Mouse (Mus musculus) G1E-ER4 (cell line): Measurements from ENCODE around the gene Dennd4a. TPM values are rescaled to one million over a fixed set of nuclear protein-coding genes. Genes with fewer than 3 reads are reported as not detected.

ENCODE experiments used
- GATA1 ChIP-seq: IDR thresholded peaks from one replicate; pipeline ENCODE4 v1.8.0; 2012; ENCODE audit warnings: low read length, inconsistent platforms
- polyA plus RNA-seq: library from polyadenylated mRNA; stranded (reverse); fragments of >175 nt; gene quantifications from 2 replicates; pipeline ENCODE4 v1.2.3, GENCODE M21; 2012

Dennd4a gene
- polyA plus RNA-seq, 1 experiment: 19.1 TPM

GRCm38 (mm10) chr9:64786216-64786905 is 24.8 kb upstream of the Dennd4a start:
- TF ChIP-seq GATA1: no peak

GRCm38 (mm10) chr9:64788070-64788469 is 23.1 kb upstream of the Dennd4a start:
- no peak for TF ChIP-seq GATA1

DNA sequence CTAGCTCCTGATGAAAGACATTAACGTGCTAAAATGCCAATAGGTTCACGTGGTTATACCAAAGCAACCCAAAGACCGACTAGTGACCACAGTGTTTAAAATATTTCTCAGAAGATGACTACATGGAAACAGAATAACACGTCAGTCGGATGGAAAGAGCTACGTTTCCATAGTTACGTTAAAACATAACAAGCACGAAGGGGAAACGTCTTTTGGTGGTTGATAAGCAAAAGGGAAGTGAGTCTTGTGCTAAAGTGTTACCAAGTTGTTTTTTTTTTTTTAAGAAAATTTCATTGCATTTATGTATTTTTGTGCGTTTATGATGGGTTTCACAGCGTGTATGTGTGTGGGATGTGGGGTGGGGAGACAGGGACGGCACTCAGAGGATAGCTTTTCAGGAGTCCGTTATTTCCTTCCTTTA is 21.8 kb upstream of the Dennd4a start:
- no peak for TF ChIP-seq GATA1

- no peak for TF ChIP-seq GATA1
Observed at GRCm38 (mm10) chr9:64789887-64790400, 21.2 kb upstream of the Dennd4a start.

DNA sequence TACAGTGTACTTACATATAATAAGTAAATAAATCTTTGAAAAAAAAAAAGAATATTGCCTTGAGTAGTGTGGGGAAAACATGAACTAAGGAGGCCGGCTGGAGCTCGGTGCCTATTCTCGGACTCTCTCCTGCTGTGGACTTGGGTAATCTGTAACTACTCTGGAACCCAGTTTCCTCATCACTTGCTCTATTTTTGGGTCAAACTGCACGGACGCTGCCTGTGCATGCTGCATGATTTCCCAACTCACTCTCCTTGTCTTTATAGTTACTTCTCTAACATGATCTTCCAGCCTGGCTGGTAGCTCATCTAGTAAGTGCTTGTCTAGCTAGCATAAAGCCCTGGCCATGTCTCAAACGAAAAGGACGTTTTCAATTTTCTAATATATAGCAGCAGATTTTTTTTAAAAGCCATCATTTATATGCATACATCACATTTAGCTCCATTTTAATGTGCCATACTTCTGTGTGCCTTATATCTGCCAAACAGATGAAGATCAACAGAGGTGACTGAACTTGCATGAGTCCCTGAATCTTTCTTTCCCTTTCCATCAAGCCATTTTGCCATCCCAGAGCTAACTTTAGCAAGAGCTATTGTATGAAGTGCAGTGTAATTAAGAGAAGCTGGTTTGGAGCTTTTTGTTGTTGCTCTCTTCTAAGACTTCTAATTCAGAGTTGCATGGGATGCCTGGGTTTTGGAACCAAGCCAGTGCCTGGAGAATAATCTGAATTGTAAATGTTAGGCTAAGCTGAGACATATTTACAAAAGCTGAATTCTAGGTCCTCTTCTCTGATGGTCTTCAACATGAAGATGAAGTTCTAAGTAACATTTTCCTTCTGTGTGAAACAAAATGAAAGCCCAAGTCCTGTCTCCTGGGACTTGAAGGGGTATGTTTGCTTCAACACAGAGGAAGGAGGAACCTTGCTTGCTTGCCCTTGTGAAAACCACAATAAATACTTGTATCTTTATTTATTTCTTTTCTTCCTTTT is 20.2 kb upstream of the Dennd4a start:
- TF ChIP-seq GATA1: no peak

- TF ChIP-seq GATA1: no peak
Observed at GRCm38 (mm10) chr9:64791676-64792075, 19.5 kb upstream of the Dennd4a start.

DNA sequence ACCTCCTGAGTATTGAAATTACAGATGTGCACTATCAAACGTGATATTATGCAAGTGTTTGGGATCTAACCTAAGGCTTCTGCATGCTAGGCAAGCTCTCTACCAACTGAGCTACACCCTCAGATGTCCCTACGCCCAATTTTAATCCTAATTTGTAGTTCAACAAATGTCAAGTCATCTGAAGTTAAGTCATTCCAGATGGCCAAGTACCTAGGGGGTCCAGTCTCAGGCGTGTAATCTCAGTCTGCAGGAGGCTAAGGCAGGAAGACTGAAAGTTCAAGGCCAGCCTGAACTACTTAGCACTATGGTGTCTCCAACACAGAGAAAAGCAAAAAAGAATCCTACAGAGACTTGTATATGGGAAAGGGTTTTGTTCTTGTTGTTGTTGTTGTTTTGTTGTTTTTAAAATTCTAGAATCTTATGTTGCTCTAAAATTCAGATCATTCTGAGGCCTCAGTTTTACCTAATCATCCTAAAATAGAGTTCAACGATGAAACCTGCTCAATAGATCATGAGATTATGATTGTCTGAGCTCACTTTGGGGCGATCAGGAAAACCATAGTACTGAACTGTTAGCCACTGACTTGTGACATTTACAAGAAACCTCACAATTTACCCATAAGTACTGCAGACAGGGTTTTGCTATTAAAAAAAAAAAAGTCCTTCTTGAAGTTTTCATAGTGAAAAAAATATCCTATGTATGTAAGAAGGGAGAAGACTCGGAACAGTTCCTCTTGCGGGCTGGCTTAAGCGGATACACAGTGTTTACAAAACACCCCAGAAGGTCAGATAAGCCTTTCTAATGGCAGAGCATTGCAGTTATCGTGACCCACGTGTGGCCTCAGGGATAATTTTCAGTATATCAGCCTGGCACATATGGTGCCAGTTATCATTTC is 18.5 kb upstream of the Dennd4a start:
- TF ChIP-seq GATA1: peak; percentile 96

DNA sequence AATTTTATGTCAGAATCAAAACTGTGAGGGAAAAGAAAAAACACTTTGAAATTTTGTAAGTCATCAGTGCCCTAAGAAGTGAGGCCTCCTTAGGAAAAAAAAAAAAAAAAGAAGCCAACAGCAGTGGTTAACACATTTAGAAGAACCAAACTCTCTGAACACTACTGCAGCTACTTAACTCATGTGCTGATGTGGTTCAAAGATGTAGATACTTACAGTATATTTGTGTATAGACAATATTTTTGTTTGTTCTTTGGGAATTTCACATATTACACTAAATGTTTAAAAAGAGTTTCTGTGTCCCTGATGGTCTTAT is 17.9 kb upstream of the Dennd4a start:
- TF ChIP-seq GATA1: no peak

- TF ChIP-seq GATA1: no peak
Observed at GRCm38 (mm10) chr9:64793794-64794193, 17.3 kb upstream of the Dennd4a start.

GRCm38 (mm10) chr9:64794448-64795420 is 16.4 kb upstream of the Dennd4a start:
- TF ChIP-seq GATA1: no peak

- no peak for TF ChIP-seq GATA1
Observed at GRCm38 (mm10) chr9:64795846-64796615, 15.1 kb upstream of the Dennd4a start.

- no peak for TF ChIP-seq GATA1
Observed at GRCm38 (mm10) chr9:64797392-64797791, 13.7 kb upstream of the Dennd4a start.

DNA sequence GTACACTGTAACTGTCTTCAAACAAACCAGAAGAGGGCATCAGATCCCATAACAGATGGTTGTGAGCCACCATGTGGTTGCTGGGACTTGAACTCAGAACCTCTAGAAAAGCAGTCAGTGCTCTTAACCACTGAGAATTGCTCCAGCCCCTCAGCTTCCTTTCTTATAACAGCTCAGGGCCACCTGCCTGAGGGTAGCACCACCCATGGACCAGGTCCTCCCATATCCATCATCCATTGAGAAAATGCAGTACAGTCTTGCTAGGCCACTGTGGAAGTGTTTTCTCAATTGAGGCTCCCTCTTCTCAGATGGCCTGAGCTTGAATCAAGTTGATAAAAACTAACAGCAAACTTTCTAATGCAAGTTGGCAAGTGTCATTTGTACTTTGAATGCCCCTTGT is 13.0 kb upstream of the Dennd4a start:
- no peak for TF ChIP-seq GATA1
